Mouse (Mus musculus): Measurements from ENCODE around the gene Fign.

Fign gene

DNA sequence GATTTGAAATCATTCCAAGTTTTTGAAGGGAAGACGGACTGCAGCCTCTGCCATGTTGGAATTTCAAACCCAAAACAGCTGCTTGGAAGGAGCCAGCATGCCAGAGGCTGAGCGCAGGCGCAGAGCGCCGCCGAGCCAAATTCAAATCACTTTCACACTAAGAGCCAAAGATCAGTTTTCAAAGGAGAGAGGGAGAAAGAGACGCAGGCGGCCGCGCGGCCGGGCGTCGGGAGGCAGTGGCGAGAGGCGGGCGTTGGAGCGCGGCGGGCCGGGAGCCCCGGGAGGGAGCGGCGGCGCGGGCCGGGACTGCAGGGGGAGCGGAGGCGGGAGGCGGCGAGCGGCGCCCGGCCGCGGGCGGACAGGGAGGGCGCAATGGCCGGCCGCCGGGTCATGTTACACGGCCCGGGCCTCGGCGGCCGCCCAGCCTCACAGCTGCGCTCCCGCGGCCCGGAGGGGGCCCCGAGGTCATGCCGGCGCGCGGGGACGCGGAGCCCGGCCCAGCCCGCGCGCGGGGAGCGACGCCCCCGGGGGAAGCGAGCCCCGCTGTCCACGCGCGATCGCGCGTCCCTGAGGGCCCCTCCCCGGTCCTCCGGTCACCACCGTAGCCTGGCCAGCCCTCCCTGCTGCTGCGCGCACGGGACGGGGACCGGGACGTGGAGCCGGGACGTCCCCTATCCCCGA lies at the start of gene Fign:
Fign (minus strand) TSS at position 102 of the 681 bp plus-strand sequence.
- peak; percentile 87 for ATAC-seq (ENCODE audit: low TSS enrichment)

DNA sequence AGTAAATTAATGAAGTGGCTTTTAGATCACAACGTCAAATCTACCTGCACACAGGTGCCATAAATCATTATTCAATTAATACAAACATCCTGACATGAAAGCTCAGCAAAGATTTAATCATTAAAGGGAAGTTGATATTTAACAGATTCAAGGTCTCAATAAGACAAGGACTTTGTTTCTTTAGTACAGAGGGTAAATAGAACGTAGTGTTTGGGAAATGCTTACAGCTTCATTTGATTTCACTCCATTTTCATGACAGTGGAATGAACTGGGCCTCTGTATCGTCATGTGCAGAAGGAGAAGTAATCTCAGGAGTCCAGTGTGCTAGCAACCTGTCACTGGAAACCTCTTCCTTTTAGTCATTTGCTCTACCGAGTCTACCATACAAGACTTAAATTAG lies 35.8 kb upstream of the Fign start:
- ATAC-seq (ENCODE audit: low TSS enrichment): no peak

DNA sequence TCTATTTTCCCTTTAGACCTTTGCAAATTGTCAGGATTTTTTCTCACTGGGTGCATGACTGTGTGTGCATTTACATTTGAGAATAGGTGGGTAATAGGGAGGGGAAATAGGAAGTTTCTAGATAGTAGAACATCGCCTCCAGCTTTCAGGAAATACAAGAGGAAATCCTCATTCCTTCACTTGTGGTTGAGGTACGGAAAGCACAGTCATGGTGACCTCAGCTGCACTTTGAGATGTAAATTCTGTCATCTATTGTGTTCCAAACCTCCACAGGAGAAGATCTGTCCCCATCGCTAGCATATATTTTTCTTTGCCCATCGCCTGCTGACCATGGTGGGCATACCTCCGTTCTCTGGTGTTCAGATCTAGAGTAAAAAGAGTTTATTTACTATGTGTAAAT lies 22.7 kb upstream of the Fign start:
- no peak for ATAC-seq (ENCODE audit: low TSS enrichment)

DNA sequence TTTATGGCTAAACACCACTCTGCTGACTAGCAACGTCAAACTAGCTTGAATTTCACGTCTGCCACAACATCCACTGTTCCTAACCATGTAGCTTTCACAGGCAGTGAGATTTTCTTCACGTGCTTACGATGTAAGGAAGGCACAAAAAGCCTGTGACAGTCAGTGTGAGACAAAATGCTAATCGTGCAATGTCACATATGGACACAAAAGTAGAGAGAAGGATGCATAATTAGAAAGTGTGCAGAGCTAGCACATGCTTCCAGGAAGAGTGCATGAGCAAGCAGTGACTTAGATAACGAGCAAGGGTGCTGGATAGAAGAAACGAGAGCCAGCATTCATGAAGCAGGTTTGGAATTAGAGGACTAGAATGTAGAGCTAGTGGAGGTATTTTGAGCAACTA lies 18.8 kb upstream of the Fign start:
- ATAC-seq (ENCODE audit: low TSS enrichment): peak; percentile 31; the same call in 1 of the 2 replicates

DNA sequence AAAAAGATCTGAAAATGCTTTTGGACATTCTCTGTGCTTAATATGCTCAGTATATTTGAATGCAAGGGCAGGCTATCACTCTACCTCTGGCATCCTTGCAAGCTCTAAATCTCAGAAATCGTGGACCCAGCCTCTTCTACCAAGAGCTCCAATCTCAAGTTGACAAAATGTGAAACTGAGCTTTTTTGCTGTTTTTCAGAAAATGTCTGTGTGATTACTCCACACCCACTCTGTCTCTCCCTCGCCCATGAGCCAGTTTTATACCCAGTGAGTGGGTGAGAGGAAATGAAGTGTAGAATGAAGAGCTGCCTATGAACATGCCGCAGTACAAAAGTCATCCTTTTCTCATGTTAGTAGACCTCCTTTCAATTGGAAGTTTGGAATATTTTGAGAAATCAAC lies 13.3 kb upstream of the Fign start:
- ATAC-seq (ENCODE audit: low TSS enrichment): peak; percentile 93

DNA sequence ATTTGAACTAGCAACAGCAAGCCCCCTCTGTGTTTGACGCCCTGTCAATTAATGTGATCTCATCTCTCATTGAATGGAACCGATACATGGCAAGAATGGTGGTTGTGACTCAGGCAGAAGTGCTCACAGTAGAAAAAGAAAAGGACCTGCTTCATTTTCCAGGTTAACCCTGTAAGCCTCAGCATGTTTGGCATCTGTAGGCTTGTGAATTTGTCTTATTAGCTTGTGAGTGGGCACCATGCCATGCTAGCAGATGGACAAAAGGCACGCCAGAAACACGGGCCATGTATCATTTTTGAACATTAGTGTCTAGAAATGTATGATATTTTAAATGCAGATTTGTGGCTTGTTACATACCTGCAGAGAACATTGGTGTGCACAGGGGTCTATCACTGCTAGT lies 12.0 kb upstream of the Fign start:
- ATAC-seq (ENCODE audit: low TSS enrichment): no peak

DNA sequence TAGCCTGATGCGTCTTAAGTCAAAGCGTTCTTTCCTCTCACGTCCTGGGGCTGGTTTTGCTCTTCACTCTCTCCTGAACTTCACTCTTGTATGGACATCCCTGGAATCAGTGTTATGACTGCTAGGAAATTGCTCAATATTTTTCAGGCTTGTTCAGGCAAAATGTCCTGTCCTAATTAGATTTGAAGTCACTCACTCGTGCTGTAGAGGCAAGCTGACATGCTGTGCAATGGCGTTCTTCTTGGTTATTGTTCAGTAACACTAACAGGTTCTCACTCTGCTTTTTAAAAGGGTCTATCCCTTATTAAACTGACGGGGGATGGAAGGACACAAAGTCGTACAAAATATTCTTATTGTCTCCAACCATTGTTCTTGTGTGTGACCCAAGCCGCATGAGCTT lies 10.2 kb upstream of the Fign start:
- no peak for ATAC-seq (ENCODE audit: low TSS enrichment)

DNA sequence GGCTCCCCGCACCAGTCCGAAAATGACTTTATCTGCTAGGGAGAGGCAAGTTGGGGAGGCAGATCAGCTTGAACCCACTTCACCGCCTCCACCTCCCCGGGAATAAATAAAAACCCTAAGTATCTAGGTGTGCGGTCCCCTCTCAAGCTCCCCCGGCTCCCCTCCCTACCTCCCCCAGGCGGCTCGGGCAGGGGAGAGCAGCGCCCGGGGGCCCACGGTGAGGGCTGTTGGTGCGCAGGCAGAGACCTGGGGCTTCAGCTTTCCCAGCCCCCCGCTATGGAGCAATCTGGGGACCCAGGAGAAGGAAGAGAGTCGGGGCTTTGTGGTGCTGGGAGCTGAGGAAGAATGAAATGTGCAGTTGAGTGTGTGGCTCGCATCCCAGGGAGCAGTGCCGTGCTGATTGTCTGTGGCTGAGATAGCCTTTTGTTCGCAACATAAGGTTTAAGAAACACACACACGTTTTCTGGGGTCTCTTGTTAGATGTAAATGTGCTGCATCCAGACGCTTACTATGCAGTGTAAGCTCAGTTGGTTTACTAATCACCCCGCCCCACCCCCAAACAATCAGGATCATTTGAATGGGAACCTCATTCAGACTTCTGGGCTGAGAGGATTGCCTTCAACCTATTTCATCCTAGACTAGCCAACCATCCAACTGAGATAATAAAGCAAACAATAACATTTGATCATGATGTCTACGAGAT lies 931 bp upstream of the Fign start:
- peak; percentile 44 for ATAC-seq (ENCODE audit: low TSS enrichment)

DNA sequence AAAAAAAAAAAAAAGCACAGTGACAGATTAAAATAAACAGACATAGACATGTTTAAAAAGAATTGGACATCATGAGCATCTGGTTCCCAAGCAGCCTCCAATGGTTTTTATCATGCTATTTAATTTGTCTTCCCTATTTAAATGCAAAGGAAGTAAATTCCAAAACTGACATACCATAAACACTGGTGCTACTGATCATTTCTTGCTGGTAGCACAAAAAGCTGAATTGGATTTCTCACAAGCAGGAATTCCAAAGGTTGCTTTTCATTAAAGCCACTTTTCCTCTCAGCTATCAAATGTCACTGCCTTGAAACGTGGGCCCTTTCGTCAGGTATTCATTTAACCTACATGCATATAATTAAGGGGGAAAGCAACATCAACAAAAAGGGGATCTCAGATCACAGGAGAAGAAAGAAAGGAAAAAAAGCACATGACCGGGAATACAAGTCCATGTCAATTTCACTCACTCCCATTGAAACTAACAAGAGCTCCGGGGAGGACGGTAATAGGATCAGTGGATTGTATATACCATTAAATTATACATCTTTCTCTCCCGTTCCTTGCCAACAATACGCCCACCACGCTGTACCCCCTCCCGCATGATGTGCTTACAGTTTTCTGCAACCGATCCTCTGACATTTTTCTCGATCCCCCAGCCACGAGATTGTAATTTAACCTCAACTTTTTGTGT lies 972 bp downstream of the Fign start:
- ATAC-seq (ENCODE audit: low TSS enrichment): no peak

DNA sequence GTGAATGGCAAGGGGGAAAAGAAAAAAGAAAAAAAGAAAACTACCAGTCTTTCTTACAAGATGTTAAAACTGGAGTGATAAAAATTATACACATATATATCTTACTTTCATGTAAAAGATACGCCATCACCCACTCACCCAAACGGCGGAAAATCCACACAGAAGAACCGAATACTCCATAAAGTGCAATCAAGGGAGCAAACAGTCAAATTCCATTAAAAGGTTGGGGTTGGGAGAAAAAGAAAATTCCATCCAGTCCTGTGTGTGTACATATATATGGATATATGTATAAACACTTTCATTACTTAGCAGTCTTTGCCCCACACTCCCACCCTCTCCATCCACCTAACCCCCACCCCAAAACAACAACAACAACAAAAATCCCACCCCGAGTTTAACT lies 1.7 kb downstream of the Fign start:
- ATAC-seq (ENCODE audit: low TSS enrichment): no peak

DNA sequence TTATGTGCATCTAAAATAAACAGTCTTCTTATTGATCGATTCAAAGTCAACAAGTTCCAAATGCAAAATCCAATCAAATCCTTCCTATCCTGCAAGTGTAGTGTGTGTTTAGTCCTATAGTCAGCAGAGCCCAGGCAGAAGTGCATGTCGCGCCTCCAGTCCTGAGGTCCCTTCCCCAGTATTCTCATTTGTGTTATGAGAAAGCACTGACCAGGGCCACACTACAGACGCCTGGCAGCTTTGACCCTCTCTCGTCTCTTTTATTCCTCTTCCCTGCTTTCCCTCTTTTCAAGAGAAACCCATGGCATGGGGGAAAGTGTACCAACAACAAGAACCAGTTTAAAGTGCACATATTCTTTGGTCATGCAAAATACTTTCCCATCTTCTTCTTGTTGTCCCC lies 2.3 kb downstream of the Fign start:
- no peak for ATAC-seq (ENCODE audit: low TSS enrichment)

DNA sequence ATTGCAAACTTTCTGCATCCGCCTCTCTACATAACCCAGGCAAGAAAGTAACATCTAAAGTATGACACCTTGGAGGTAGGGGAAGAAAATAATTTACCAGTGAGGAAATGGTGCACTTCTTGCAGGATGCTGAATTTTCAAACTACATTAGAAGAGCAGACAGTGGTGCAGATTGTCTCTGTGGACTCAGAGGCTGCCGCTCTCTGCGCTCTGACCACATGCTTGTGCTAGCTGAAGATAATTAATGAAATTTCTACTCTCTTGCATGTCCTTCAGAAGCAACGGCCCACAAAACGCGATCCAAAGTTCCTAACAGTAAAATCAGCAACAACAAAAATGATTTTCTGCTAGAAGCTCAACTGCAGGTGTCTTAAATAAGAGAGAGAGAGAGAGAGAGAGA lies 4.8 kb downstream of the Fign start:
- no peak for ATAC-seq (ENCODE audit: low TSS enrichment)

DNA sequence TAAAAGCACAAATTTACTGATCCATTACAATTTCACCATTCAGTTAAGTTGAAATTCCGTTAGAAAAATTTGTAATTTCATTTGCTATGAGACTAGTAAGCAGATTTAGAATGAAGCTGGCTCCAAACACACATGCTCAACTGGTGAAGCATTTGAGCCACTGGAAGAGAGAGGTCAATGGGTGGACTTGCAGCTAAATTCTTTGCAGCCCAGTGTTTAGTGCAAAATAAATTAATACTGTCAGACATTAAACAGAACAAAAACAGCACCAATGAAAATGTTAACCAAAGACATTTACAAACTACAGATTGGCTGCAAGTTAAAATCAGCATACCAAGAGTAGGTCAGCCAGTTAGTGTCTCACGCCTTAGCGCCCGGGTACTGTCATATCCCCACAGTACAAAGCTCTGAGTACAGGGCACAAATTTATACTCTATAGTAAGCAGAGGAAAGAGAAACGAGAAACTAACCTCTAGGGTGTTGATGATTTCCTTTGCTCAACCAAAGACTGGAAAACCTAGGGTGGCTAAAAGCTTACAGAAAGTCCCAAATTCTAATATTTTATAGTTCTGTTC lies 13.9 kb downstream of the Fign start:
- ATAC-seq (ENCODE audit: low TSS enrichment): no peak

DNA sequence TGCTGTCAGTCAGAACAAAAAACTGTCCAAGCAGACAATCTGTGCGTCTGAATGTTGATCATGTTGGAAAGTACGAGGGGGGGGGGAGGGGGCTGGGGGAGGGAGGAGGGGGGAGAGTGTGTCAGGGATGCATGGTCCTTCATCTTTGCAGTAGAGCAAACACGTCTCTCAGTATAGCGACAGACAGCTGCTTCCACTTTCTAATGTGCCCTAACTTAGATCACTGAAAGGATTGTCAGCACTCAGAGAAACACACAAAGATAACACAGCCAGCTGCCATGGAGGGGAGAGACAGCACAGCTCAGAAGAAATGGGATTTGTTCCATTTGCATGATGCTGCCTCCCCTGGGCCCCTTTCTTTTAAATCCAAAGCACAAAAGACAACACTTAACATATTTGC lies 18.1 kb downstream of the Fign start:
- ATAC-seq (ENCODE audit: low TSS enrichment): no peak

DNA sequence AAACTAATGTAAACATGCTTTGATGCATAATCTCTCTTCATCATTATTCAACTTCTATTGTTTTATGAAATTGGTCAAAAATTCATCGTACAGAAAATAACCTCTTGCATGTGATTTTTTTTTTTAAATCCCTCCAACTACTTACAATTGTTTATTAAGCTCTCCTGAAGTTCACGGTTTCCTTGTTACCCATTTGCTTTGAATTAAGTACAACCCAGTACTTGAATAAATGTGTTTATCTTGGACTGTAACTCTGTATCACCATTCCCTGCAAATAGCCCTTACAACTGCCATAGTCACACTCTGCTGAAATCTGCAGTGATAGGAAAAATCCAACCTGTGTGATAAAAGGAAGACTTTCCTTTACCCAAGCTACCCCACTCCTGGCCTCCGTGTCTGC lies 19.3 kb downstream of the Fign start:
- no peak for ATAC-seq (ENCODE audit: low TSS enrichment)

DNA sequence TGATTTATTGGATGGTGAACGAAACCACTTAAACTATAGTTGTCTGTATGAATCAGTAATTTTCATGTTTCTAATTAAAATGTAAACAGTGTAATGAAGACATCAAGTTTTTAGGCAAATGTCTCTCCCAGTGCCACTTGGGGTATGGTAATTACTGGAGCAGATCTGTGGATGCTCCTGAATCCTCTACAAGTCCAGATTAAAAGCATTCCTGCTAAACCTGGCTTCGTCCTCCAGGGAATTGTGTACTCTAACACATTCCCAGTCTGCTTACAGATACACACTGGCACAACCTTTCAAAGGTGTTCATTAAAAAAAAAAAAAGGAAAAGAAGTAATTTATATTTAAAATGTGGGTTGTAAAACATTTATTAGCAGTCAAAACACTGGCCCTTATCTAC lies 20.0 kb downstream of the Fign start:
- no peak for ATAC-seq (ENCODE audit: low TSS enrichment)

DNA sequence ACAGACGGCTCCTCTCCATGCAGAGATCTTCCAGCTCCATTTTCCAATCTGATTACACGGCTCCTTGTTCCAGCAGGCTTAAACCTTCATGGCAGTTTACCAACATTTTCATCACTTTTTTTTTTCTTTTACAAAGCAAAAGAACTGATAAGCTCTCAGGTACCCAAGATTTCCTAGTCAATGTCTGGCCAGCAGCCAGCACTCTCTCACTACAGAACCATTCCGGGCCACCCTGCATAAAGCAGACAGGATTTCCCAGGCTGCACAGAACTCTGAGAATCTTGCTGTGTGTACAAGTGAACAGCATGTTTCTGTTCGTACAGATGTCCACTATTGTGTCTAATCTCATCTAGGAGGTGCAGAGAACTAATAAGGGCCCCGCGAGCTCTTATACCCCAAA lies 22.0 kb downstream of the Fign start:
- no peak for ATAC-seq (ENCODE audit: low TSS enrichment)

DNA sequence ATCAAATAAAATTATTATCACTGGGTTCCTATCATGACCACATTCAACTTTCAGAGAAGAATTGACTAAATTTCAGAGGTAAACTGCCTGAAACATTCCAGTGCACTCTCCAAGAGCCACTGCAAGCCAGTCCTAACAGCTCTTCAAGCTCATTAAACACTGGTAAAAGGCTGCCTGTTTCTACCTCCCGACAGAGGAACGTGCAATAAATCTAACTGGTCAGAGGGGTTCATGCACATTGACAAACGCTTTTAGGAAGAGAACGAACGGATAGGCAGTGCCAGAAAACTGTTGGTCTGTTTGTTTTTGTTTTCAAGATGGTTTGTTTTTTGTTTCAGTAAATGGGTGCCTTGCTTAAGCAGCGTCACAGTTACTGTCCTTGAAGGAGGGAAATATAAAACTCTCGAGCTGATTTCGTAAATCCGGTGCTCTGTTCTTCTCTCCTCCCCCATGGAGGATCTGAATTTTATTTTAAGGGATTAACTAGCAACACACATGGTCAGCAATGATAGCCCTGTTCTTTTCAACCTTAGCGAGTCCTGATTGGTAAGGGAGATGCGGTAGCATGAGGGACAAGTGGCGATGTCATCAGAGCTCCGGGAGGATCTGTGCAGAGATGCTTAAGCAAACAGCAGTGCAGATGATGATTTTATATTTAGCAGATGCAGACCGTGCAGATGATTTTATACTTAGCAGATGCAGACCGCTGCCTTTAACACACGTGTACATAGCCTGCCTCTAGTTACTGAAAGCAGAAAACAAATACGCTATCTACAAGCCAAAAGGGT lies 23.0 kb downstream of the Fign start:
- ATAC-seq (ENCODE audit: low TSS enrichment): peak; percentile 65

DNA sequence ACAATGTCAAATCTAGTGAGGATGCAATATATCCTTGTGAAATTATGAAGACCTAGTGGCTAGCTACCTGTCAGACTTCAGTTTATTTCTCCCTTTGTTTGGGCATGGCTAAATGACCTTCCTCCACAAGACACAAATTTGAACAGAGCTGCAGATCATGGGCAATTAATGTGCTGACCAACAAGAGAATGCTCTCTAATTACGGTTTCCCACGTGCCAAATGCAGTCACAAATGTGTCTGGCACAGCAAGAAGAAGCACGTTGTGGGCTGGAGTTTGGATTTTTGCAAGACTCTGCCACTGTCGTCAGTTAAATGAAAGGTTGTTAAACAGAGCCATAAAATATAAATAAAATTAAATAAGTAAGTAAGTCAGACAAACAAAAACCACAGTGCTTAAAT lies 25.7 kb downstream of the Fign start:
- ATAC-seq (ENCODE audit: low TSS enrichment): no peak

DNA sequence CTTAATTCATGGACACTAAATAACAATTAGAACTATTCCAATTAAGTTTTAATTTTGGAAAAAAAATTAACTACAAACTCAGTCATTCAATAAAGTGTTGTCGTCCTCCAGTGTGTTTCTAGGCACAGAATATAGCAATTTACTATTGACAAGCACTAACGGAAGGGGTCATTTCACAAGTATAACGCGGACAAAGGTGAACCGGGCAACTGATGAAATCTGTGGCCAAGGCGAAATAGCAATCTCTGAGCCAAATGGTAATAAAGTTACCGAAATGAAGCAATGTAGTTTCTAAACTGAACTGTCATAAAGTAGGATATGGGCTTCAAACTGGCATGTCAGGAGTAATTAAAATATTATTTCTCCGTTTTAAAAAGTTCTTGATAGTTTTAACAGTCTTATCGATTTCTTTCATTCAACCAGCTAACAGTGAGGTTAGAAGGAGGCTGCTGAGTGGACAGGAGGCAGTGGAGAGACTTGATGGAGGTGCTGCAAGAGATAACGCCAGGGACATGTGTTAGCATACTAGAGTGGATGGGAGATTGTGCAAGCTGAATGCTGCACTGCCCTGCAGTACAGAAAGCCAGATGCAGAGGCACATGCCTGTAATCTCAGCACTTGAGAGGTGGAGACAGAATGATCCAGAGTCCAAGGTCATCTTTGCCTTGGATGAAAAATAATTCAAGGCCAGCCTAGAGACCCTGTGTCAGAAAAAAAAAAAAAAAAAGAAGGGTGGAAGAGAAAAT lies 27.7 kb downstream of the Fign start:
- no peak for ATAC-seq (ENCODE audit: low TSS enrichment)

DNA sequence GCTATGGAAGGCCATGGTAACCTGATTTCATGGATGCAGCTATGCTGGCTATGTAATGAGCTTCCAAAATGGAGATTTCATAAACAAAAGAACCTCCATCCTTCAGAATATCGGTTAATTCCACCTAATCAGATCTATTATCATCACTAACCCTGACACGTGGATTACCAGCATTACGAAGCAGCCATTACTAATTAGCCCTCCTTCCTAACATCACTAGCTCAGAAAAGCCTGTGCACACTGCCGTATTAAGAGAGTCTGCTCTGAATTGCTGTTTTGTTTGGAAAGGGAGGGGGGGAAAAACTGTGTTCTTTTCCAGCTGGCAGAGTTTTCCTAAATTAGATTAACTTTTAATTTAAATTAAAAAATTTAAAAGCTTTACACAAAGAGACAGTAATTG lies 32.3 kb downstream of the Fign start:
- ATAC-seq (ENCODE audit: low TSS enrichment): no peak

Measured in frontal cortex, adult (tissue).